Mouse (Mus musculus) embryonic facial prominence, embryonic 11.5 days (tissue): ENCODE measurements around the gene Mink1. TPM values are rescaled to one million over a fixed set of nuclear protein-coding genes. Genes with fewer than 3 reads are reported as not detected.

Source experiments
- ATAC-seq: fragments of 200-750 bp; cut with Nextera tagmentation; replicated peaks from 2 replicates; pipeline ENCODE4 v1.8.0; 2017; ENCODE audit warnings: low read depth; ENCODE audit not compliant: insufficient number of reproducible peaks, low FRiP score, low TSS enrichment
- DNase-seq: peaks from one replicate; pipeline ENCODE4 v3.0.0-alpha.2; 2015; ENCODE audit warnings: low spot score
- H3K27ac ChIP-seq: fragments of 300-500 bp; sonication (generic); replicated peaks from 2 replicates; pipeline ENCODE4 v1.5.1; 2014; ENCODE audit warnings: mild to moderate bottlenecking, low read depth, low read length, control low read depth
- H3K27me3 ChIP-seq: fragments of 300-500 bp; sonication (generic); 2 replicates; pipeline ENCODE4 v1.6.1; 2014; ENCODE audit warnings: mild to moderate bottlenecking, low read length, moderate library complexity, mixed read lengths; ENCODE audit not compliant: control insufficient read depth, insufficient read depth
- H3K36me3 ChIP-seq: fragments of 300-500 bp; sonication (generic); replicated peaks from 2 replicates; pipeline ENCODE4 v1.6.1; 2014; ENCODE audit warnings: low read depth, mild to moderate bottlenecking, low read length, moderate library complexity, mixed read lengths; ENCODE audit not compliant: control insufficient read depth, insufficient read depth
- H3K4me1 ChIP-seq: fragments of 300-500 bp; sonication (generic); 2 replicates; pipeline ENCODE4 v1.6.1; 2014; ENCODE audit warnings: low read length, mixed read lengths; ENCODE audit not compliant: control insufficient read depth, insufficient read depth
- H3K4me2 ChIP-seq: fragments of 300-500 bp; sonication (generic); 2 replicates; pipeline ENCODE4 v1.6.1; 2014; ENCODE audit warnings: low read depth, mild to moderate bottlenecking, control low read depth, low read length, moderate library complexity
- H3K4me3 ChIP-seq: fragments of 300-500 bp; sonication (generic); 2 replicates; pipeline ENCODE4 v1.5.1; 2014; ENCODE audit warnings: low read depth, low read length, control low read depth
- H3K9ac ChIP-seq: fragments of 300-500 bp; sonication (generic); replicated peaks from 2 replicates; pipeline ENCODE4 v1.6.1; 2014; ENCODE audit warnings: mild to moderate bottlenecking, control low read depth, low read length
- H3K9me3 ChIP-seq: fragments of 300-500 bp; sonication (generic); replicated peaks from 2 replicates; pipeline ENCODE4 v1.6.1; 2016; ENCODE audit warnings: mild to moderate bottlenecking, low read length, inconsistent platforms, mixed read lengths; ENCODE audit not compliant: control insufficient read depth
- WGBS: fragments of 180-500 bp; shearing (Covaris S2); extraction: QIAGEN DNeasy Blood & Tissue Kit; methylation state at CpG from one replicate; pipeline ENCODE4 v1.1.7; 2014; 5-methylcytosine and 5-hydroxymethylcytosine counted together
- polyA plus RNA-seq: library from polyadenylated mRNA; unstranded; fragments of >200 nt; fragmentation: Nextera tagmentation; extraction: Ambion mirVana; gene quantifications from 2 replicates; pipeline ENCODE4 v1.2.1, GENCODE M21; 2014

Mink1 gene
- polyA plus RNA-seq, 1 experiment from 2014 or later = 12.6 TPM

DNA sequence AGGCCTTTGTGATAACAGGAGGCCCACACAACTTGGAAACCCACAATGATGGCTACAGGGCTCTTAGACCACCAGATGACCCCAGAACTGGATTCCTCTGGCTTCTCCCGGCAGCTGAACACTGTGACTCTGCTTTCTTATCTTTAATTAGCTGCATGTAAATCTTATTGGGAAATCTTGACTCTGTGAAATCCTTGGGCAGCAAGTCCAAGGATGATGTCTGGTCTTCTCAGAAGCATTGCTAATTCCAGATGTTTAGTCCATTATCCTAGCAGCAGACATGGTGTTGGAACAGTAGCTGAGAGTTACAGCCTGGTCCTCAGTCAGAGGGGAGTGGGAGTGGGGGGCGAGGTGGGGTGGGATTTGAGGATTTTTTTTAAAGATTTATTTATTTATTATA, 65.8 kb downstream of the Mink1 start:
- Histone ChIP-seq H3K4me3 (no peak overlapping the region), H3K9ac (no peak overlapping the region), H3K4me2 (no peak overlapping the region), H3K36me3 (no peaks in the 10 kb centered on the region), H3K9me3 (no peaks in the 10 kb centered on the region), H3K4me1 (no peaks in the 10 kb centered on the region), H3K27ac (no peak overlapping the region), H3K27me3 (no peaks in the 10 kb centered on the region)
- WGBS = 77% methylated on average over 2 of the region's 2 CpGs
- no peak for DNase-seq
- ATAC-seq = no peak

DNA sequence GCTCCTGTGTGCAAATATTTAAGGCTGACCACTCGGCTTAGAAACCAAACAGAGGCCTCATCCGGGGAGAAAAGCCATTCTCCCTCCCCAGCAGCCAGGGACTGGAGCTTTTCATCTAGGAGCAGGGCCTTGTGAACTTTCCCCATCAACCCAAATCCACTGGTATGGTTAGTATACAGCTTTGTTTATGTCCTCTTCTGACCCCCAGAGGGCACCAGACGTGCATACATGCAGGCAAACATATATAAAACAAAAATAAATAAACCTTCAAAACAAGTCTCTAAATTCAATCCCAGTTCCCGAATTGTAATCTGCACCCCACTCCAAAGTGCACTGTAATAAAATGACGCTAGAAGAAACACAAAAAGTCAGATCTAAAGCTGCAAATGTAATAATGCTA, 66.9 kb downstream of the Mink1 start:
- Histone ChIP-seq H3K36me3 (no peaks in the 10 kb centered on the region), H3K9ac (no peak overlapping the region), H3K27me3 (no peaks in the 10 kb centered on the region), H3K9me3 (no peaks in the 10 kb centered on the region), H3K27ac (no peak overlapping the region), H3K4me2 (no peak overlapping the region), H3K4me3 (no peak overlapping the region), H3K4me1 (no peaks in the 10 kb centered on the region)
- 58% methylated on average over 5 of the region's 5 CpGs for WGBS
- DNase-seq (no peak), ATAC-seq (no peak)

- H3K9ac ChIP-seq = no peak overlapping the region
- DNase-seq (no peak), ATAC-seq (no peak)
- no peaks in the 10 kb centered on the region for H3K9me3 ChIP-seq
- no peaks in the 10 kb centered on the region for H3K27me3 ChIP-seq
- H3K4me3 ChIP-seq = no peak overlapping the region
- H3K36me3 ChIP-seq = no peaks in the 10 kb centered on the region
- no peaks in the 10 kb centered on the region for H3K4me1 ChIP-seq
- no peak overlapping the region for H3K27ac ChIP-seq
- H3K4me2 ChIP-seq = no peak overlapping the region
- WGBS = 63% methylated on average over 7 of the region's 7 CpGs
Measured at GRCm38 (mm10) chr11:70630129-70630528, 67.4 kb downstream of the Mink1 start.

DNA sequence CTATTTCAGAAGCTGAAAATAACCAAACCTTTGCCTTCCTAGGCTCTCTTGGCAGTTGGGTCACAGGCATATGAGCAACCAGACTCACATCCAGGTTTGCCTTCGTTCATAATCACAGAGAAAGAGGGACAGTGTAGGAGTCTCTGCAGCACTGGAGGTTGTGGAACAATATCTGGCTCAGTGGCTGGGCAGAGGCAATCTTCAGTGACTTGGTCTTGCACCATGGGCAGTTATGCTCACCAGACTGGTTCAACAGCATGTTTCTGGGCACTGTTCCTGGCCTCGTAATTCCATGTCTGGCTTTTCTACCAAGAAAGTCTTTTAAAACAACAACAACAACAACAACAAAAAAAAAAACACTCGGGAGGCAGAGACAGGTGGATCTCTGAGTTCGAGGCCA, 72.9 kb downstream of the Mink1 start:
- Histone ChIP-seq H3K27ac (no peak overlapping the region), H3K36me3 (no peaks in the 10 kb centered on the region), H3K27me3 (no peaks in the 10 kb centered on the region), H3K4me2 (no peak overlapping the region), H3K9me3 (no peaks in the 10 kb centered on the region), H3K4me1 (no peaks in the 10 kb centered on the region), H3K9ac (no peak overlapping the region), H3K4me3 (no peak overlapping the region)
- ATAC-seq = no peak
- 81% methylated on average over 4 of the region's 4 CpGs for WGBS
- DNase-seq = no peak

DNA sequence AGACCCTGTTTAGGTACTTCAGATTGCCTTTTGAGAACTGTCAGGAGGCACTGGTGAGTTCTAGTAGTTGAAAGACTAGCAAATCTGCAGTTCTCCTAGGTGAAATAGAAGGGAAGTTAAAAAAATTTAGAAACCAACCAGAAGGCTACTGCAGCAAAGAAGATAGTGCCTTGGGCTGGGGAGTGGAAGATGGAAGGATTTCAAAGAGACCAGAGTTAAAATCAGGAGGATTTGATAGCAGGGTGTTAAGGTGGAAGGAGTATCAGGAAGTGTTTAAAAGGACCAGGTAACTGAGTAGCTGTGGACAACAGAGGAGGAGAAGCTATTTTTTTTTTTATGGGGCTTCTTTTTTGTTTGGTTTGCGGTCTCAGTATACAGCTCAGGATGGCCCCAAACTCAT, 75.1 kb downstream of the Mink1 start:
- Histone ChIP-seq H3K9me3 (no peaks in the 10 kb centered on the region), H3K4me1 (no peaks in the 10 kb centered on the region), H3K4me3 (no peak overlapping the region), H3K36me3 (no peaks in the 10 kb centered on the region), H3K4me2 (no peak overlapping the region), H3K9ac (no peak overlapping the region), H3K27me3 (no peaks in the 10 kb centered on the region), H3K27ac (no peak overlapping the region)
- ATAC-seq (no peak), DNase-seq (no peak)
- 100% methylated on average over 1 of the region's 1 CpGs for WGBS

GRCm38 (mm10) chr11:70638293-70638692, 75.6 kb downstream of the Mink1 start:
- WGBS = 88% methylated on average over 1 of the region's 1 CpGs
- Histone ChIP-seq H3K9ac (no peak overlapping the region), H3K4me3 (no peak overlapping the region), H3K9me3 (no peaks in the 10 kb centered on the region), H3K27me3 (no peaks in the 10 kb centered on the region), H3K4me1 (no peaks in the 10 kb centered on the region), H3K4me2 (no peak overlapping the region), H3K27ac (no peak overlapping the region), H3K36me3 (no peaks in the 10 kb centered on the region)
- no peak for ATAC-seq
- DNase-seq = no peak

DNA sequence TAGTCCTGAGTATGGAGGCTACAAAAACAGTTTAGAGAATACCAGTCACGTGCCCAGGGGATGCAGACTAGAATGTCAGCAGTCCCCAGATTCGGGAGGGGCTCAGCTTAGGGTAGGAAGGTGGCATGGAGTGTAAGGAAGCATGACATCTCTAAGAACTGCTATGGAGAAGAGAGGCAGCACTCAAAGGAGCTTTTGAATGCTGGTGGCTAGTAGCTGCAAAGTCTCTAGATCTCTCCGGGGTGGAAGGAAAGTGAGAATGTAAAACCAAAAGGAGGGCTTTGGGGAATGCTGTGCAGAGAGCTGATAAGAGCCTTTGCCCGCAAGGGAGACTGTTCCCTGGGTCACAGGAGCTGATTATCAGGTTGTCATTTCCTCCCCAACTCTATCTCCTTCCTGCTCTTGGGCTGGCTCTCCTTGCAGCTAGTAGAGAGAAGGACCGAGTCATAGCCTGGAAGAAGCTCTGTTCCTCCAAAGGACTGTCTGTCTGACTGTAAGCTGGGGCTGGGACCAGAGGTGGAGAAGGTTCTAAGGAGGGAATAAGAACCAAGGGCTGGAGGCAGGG, 76.1 kb downstream of the Mink1 start, which contains the start of gene Gp1ba:
Gp1ba (plus strand) TSS at position 409 of the 565 bp plus-strand sequence.
- Histone ChIP-seq H3K27ac (no peak within 1 kb of the TSS), H3K4me3 (no peak within 1 kb of the TSS), H3K4me2 (no peak within 1 kb of the TSS), H3K9me3 (no peaks in the 10 kb centered on the region), H3K9ac (no peak within 1 kb of the TSS), H3K36me3 (no peaks in the 10 kb centered on the region), H3K27me3 (no peaks in the 10 kb centered on the region), H3K4me1 (no peaks in the 10 kb centered on the region)
- ATAC-seq (no peak), DNase-seq (no peak)
- 55% methylated on average over 5 of the region's 5 CpGs for WGBS

DNA sequence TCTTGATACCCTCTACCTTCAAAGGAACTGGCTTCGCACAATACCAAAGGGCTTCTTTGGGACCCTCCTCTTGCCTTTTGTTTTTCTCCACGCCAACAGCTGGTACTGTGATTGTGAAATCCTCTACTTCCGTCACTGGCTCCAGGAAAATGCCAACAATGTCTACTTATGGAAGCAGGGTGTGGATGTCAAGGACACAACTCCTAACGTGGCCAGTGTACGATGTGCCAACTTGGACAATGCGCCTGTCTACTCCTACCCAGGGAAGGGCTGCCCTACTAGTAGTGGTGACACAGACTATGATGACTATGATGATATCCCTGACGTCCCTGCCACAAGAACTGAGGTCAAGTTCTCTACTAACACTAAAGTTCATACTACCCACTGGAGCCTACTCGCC, 77.3 kb downstream of the Mink1 start:
- Histone ChIP-seq H3K27me3 (no peaks in the 10 kb centered on the region), H3K9me3 (no peaks in the 10 kb centered on the region), H3K4me1 (no peaks in the 10 kb centered on the region), H3K4me3 (no peak overlapping the region), H3K27ac (no peak overlapping the region), H3K36me3 (no peaks in the 10 kb centered on the region; the same call in none of the 2 replicates), H3K9ac (no peak overlapping the region), H3K4me2 (no peak overlapping the region)
- 87% methylated on average over 8 of the region's 8 CpGs for WGBS
- no peak for ATAC-seq
- no peak for DNase-seq
